Mouse (Mus musculus) spleen, adult 2 months (tissue): ENCODE results near the gene Dgat2. TPM values are rescaled to one million over a fixed set of nuclear protein-coding genes. Genes with fewer than 3 reads are reported as not detected.

Experiments
- DNase-seq, 2 experiments: peaks; one replicate each; pipeline versions ENCODE4 v3.0.0 to v3.0.0-alpha.2; 2012 to 2021; ENCODE audit warnings: low spot score in 2 of 2, low read depth in 1 of 2
- H3K27ac ChIP-seq: fragments of 200-500 bp; 2 replicates; pipeline ENCODE4 v1.5.1; 2012; ENCODE audit warnings: low read length, inconsistent platforms; ENCODE audit not compliant: insufficient read depth
- H3K27me3 ChIP-seq: fragments of 200-500 bp; 2 replicates; pipeline ENCODE4 v1.6.1; 2012; ENCODE audit warnings: mild to moderate bottlenecking, moderate library complexity, low read length, inconsistent platforms; ENCODE audit not compliant: control insufficient read depth, insufficient read depth
- H3K36me3 ChIP-seq: fragments of 200-500 bp; 2 replicates; pipeline ENCODE4 v1.6.1; 2012; ENCODE audit warnings: mild to moderate bottlenecking, low read length, inconsistent platforms; ENCODE audit not compliant: control insufficient read depth, insufficient read depth
- H3K4me1 ChIP-seq: fragments of 200-500 bp; 2 replicates; pipeline ENCODE4 v1.6.1; 2011; ENCODE audit warnings: inconsistent platforms; ENCODE audit not compliant: control insufficient read depth, insufficient read depth, insufficient read length
- H3K4me3 ChIP-seq: fragments of 200-500 bp; 2 replicates; pipeline ENCODE4 v1.5.1; 2011; ENCODE audit warnings: mild to moderate bottlenecking, inconsistent platforms; ENCODE audit not compliant: insufficient read depth, insufficient read length; ENCODE audit errors: extremely low read depth
- CTCF ChIP-seq: fragments of 200-500 bp; IDR thresholded peaks from 2 replicates; pipeline ENCODE4 v1.5.1; 2011; ENCODE audit warnings: mild to moderate bottlenecking, inconsistent platforms; ENCODE audit not compliant: insufficient read depth, insufficient read length, insufficient replicate concordance; ENCODE audit errors: extremely low read depth
- POLR2A ChIP-seq: fragments of 200-500 bp; IDR thresholded peaks from 2 replicates; pipeline ENCODE4 v1.6.1; 2011; ENCODE audit warnings: low read depth, low read length, inconsistent platforms
- WGBS: fragments of 180-500 bp; shearing (Covaris S2); methylation state at CpG from one replicate; pipeline ENCODE4 v1.1.7; 2018; 5-methylcytosine and 5-hydroxymethylcytosine counted together
- polyA plus RNA-seq: library from polyadenylated mRNA; depleted of rRNA; stranded (reverse); fragments of >200 nt; gene quantifications from 2 replicates; pipeline ENCODE4 v1.2.3, GENCODE M21; 2012

Dgat2 gene
- polyA plus RNA-seq, 1 experiment: 12.8 TPM

DNA sequence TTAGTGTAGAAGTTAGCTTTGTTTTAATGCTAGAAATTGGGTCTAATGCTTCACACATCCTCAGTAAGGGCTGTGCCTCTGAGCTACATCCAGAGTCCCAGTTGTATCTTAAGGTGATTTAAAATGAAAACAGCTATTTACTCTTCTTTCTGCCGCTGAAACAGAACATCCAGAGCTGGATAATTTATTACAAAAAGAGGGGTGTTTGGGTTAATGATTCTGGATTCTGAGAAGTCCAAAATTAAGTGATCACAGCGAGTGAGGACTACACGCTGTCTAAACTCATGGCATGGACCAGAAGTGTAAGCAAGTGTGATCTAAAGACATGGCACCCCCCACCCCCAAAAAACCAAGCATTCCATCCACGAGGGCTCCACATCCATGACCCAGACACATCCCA lies 11.4 kb upstream of the Dgat2 start:
- TF ChIP-seq POLR2A: no peak
- no peak for TF ChIP-seq CTCF
- DNase-seq: no peak
- Histone ChIP-seq H3K4me3 (no peak overlapping the region), H3K27me3 (no peaks in the 10 kb centered on the region), H3K36me3 (no peaks in the 10 kb centered on the region), H3K4me1 (no peaks in the 10 kb centered on the region), H3K27ac (no peak overlapping the region)
- WGBS: 85% methylated on average over 4 of the region's 4 CpGs

DNA sequence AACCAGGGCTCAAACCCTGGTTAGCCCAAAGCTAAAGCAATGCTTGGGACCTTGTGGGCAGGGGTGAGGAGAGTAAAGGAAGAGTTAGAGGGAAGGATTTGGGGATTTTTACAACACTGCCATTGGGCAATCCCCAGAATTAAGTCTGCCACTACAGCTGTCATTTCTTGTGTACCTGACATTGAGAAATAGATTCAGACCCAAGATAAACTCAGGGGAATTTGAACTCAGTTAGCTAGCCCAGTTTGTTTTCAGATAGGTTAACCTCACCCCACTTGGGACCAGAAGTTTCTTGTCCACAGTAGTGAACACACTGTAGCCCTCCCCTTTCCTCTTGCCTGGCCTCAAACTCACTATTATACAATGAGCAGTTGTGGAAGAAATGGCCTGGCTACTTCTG lies 8.9 kb upstream of the Dgat2 start:
- Histone ChIP-seq H3K27me3 (no peaks in the 10 kb centered on the region), H3K36me3 (no peaks in the 10 kb centered on the region), H3K4me1 (no peaks in the 10 kb centered on the region), H3K27ac (no peak overlapping the region), H3K4me3 (no peak overlapping the region)
- TF ChIP-seq POLR2A (no peak), CTCF (no peak)
- no peak for DNase-seq

DNA sequence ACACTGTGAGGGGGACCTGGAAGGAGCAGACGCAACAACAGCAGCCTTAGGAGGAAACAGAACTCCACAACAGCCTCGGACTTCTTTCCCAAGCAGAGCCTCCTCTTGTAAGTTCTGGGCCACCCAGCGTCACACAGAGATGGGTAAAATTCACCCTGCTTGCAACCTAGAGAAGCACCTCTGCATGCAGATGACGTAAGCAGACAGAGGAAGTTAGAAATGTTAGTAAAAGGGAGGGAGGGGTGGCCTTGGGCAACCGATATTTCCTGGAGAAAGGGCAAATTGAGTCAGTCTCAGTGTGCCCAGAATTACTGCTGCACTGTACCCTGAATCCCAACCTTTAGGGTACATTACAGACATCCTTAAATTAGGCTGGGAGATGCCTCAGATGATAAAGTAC lies 7.4 kb upstream of the Dgat2 start:
- Histone ChIP-seq H3K4me3 (no peak overlapping the region), H3K36me3 (no peaks in the 10 kb centered on the region), H3K4me1 (no peaks in the 10 kb centered on the region), H3K27me3 (no peaks in the 10 kb centered on the region), H3K27ac (no peak overlapping the region)
- TF ChIP-seq CTCF: no peak
- TF ChIP-seq POLR2A: no peak
- DNase-seq: no peak
- WGBS: 46% methylated on average over 5 of the region's 5 CpGs

- no peak overlapping the region for H3K27ac ChIP-seq
- H3K4me1 ChIP-seq: peaks cover under 1% of the 10 kb centered on the region; the same call in 1 of the 2 replicates
- H3K27me3 ChIP-seq: no peaks in the 10 kb centered on the region
- WGBS: 88% methylated on average over 6 of the region's 6 CpGs
- TF ChIP-seq CTCF (no peak), POLR2A (no peak)
- H3K4me3 ChIP-seq: no peak overlapping the region
- no peak for DNase-seq
- no peaks in the 10 kb centered on the region for H3K36me3 ChIP-seq
Observed at GRCm38 (mm10) chr7:99188630-99189029, 6.1 kb upstream of the Dgat2 start.

DNA sequence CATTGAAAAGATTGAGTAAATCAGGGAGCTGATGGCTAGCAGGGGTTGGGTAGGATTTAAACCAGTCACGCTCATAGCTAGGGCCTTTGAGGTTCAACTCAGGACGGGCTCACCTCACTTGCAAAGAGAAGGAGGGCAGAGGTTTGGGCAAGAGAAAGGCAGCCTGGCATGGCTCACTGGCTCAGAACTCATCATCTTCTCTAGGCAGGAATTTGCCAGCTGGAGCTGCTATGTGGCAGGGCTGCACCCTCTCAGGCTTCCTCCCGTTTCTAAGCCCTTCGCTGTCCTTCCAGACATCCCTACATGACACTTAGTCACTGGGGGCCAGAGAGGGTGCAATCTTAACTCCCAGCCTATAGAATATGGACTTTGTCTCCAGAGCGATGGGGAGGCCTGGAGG lies 4.9 kb upstream of the Dgat2 start:
- TF ChIP-seq POLR2A: no peak
- no peak for TF ChIP-seq CTCF
- no peak for DNase-seq
- Histone ChIP-seq H3K4me3 (no peak overlapping the region), H3K4me1 (peaks cover 5% of the 10 kb centered on the region; the same call in 1 of the 2 replicates), H3K27ac (no peak overlapping the region), H3K27me3 (no peaks in the 10 kb centered on the region), H3K36me3 (no peaks in the 10 kb centered on the region)
- 89% methylated on average over 5 of the region's 5 CpGs for WGBS

- WGBS: 87% methylated on average over 3 of the region's 3 CpGs
- TF ChIP-seq POLR2A (no peak), CTCF (no peak)
Observed at GRCm38 (mm10) chr7:99185405-99185804, 2.9 kb upstream of the Dgat2 start.

GRCm38 (mm10) chr7:99183751-99184150 lies 1.2 kb upstream of the Dgat2 start:
- Histone ChIP-seq H3K27me3 (no peaks in the 10 kb centered on the region), H3K36me3 (no peaks in the 10 kb centered on the region), H3K27ac (no peak overlapping the region), H3K4me3 (no peak overlapping the region), H3K4me1 (peaks cover 5% of the 10 kb centered on the region; the same call in 1 of the 2 replicates)
- DNase-seq: no peak
- TF ChIP-seq POLR2A: no peak
- 23% methylated on average over 6 of the region's 6 CpGs for WGBS

More at GRCm38 (mm10) chr7:99185405-99185804, 2.9 kb upstream of the Dgat2 start:
- no peak for DNase-seq
- no peak overlapping the region for H3K27ac ChIP-seq
- H3K27me3 ChIP-seq: no peaks in the 10 kb centered on the region
- H3K4me1 ChIP-seq: peaks cover 5% of the 10 kb centered on the region; the same call in 1 of the 2 replicates
- no peaks in the 10 kb centered on the region for H3K36me3 ChIP-seq
- no peak overlapping the region for H3K4me3 ChIP-seq
